Mouse (Mus musculus): ENCODE data around the gene Mau2. TPM values are rescaled to one million over a fixed set of nuclear protein-coding genes. Genes with fewer than 3 reads are reported as not detected.

Mau2 gene
- total RNA-seq, 2 experiments from 2014 or later, result 33.4 to 62.1 TPM

GRCm38 (mm10) chr8:69987744-69988143 lies 54.8 kb downstream of the Mau2 start:
- no peak for ATAC-seq (replicated peaks; ENCODE audit: low FRiP score, low TSS enrichment, poor library complexity, severe bottlenecking)

DNA sequence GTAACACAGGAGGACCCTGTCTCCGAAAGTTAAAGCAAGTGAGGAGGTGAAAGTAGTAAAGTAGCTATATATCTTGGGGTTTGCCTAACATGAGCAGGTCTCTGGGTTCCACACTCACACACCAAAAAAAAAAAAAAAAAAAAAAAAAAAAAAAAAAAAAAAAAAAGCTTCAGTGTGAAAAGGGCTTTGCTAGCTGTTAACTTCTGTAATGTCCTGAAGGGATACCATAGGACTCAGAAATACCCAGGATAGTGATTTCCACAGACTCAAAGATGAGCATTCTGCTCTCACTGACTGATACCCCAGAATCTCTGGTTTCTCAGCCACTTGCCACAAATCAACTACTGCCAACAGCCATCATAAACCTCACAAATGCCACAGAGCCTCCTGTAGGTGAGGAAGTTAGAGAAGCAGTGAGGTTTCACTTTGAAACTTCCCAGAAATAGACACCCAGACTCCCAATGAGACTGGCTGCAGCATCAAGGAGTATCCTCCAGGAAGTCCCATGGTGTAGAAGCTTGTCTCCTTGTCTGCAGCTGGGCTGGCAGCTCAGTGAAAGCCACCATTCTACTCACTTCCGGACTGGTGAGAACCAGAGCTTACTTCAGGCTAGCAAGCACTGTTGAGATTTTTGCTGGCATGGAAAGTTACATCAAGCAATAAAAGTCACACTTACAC lies 57.5 kb downstream of the Mau2 start:
- ATAC-seq (replicated peaks; ENCODE audit: low FRiP score, low TSS enrichment, poor library complexity, severe bottlenecking), result no peak

GRCm38 (mm10) chr8:69978456-69978855 lies 64.1 kb downstream of the Mau2 start:
- ATAC-seq (replicated peaks; ENCODE audit: low FRiP score, low TSS enrichment, poor library complexity, severe bottlenecking), result no peak

DNA sequence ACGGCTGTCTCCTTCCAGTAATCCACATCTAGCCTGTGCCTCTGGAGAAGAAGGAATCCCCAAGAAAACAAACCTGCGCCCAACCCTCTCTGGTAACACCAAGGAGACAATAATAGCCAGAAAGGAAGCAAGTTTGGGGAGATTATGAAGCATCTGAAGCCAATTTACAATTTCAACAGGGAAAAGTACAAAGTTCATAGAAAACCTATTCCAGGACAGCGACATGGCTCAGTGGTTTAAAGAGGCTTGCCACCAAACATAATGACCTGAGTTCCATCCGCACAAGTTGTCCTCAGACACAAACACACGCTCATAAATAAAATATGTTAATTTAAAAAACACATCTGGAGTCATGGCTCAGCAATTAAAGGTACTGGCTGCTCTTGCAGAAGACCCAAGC lies 67.7 kb downstream of the Mau2 start:
- no peak for ATAC-seq (replicated peaks; ENCODE audit: low FRiP score, low TSS enrichment, poor library complexity, severe bottlenecking)

GRCm38 (mm10) chr8:69974194-69974614 lies 68.3 kb downstream of the Mau2 start:
- ATAC-seq (replicated peaks; ENCODE audit: low FRiP score, low TSS enrichment, poor library complexity, severe bottlenecking), result peak; percentile 94

GRCm38 (mm10) chr8:69973442-69974161 lies 68.9 kb downstream of the Mau2 start:
- no peak for ATAC-seq (replicated peaks; ENCODE audit: low FRiP score, low TSS enrichment, poor library complexity, severe bottlenecking)

DNA sequence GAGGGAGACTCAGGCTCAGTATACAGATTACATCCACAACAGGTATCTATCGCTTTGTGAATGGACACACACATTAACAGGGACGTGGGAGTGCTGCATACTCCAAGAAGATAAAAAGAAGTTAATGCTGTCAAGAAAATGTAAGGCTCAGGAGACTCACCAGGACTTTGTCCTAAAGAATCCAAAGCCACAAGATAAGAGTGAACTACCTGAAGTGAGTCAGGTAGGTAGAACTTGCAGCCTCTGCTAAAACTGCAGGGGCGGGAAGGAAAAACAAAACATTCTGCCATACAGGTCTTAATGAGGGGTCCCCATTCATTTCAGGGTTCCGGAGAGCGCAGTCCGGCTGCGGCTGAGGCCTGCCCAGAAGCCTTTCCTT lies 69.5 kb downstream of the Mau2 start:
- no peak for ATAC-seq (replicated peaks; ENCODE audit: low FRiP score, low TSS enrichment, poor library complexity, severe bottlenecking)

GRCm38 (mm10) chr8:69970880-69971279 lies 71.7 kb downstream of the Mau2 start:
- ATAC-seq (replicated peaks; ENCODE audit: low FRiP score, low TSS enrichment, poor library complexity, severe bottlenecking), result no peak

- ATAC-seq (replicated peaks; ENCODE audit: low FRiP score, low TSS enrichment, poor library complexity, severe bottlenecking), result peak; percentile 61; the same call in 1 of the 2 replicates
These were observed 75.1 kb downstream of the Mau2 start for GRCm38 (mm10) chr8:69967291-69967933.

Other genes with a start within 250 kb of the Mau2 start
- gene Gmip, start 234.1 kb downstream of the Mau2 start, total RNA-seq (2014; fragmentation: Nextera tagmentation), result 15.1 and 65.6 TPM in 2 replicates
- gene Gmip, start 234.1 kb downstream of the Mau2 start, total RNA-seq (2017), result 7.6 and 28.5 TPM in 2 replicates
- gene Lpar2, start 220.3 kb downstream of the Mau2 start, total RNA-seq (2014; fragmentation: Nextera tagmentation), result 2.1 and 2.4 TPM in 2 replicates
- gene Lpar2, start 220.3 kb downstream of the Mau2 start, total RNA-seq (2017), result 0.28 and 0.38 TPM in 2 replicates
- 65.9 and 72.8 TPM in 2 replicates for gene Pbx4, start 210.2 kb downstream of the Mau2 start, total RNA-seq (2014; fragmentation: Nextera tagmentation)
- 20.7 and 33.7 TPM in 2 replicates for gene Pbx4, start 210.2 kb downstream of the Mau2 start, total RNA-seq (2017)
- gene Cilp2, start 155.0 kb downstream of the Mau2 start, total RNA-seq (2014; fragmentation: Nextera tagmentation), result not detected in 2 replicates
- gene Cilp2, start 155.0 kb downstream of the Mau2 start, total RNA-seq (2017), result not detected in 2 replicates
- gene Tssk6, start 140.6 kb downstream of the Mau2 start, total RNA-seq (2014; fragmentation: Nextera tagmentation), result 1.4 TPM in 1 of 2 replicates, not detected in the other
- gene Tssk6, start 140.6 kb downstream of the Mau2 start, total RNA-seq (2017), result 0.15 TPM in 1 of 2 replicates, not detected in the other
- gene Ndufa13, start 140.2 kb downstream of the Mau2 start, total RNA-seq (2014; fragmentation: Nextera tagmentation), result 110 and 122 TPM in 2 replicates
- gene Ndufa13, start 140.2 kb downstream of the Mau2 start, total RNA-seq (2017), result 91.6 and 99.6 TPM in 2 replicates
- not detected in 2 replicates for gene Yjefn3, start 140.0 kb downstream of the Mau2 start, total RNA-seq (2014; fragmentation: Nextera tagmentation)
- gene Yjefn3, start 140.0 kb downstream of the Mau2 start, total RNA-seq (2017), result not detected in 2 replicates
- gene Gatad2a, start 46.4 kb downstream of the Mau2 start, total RNA-seq (2014; fragmentation: Nextera tagmentation), result 75.4 and 89.7 TPM in 2 replicates
- 68.7 and 107 TPM in 2 replicates for gene Gatad2a, start 46.4 kb downstream of the Mau2 start, total RNA-seq (2017)
- 24.6 and 26.9 TPM in 2 replicates for gene Sugp1, start 79 bp upstream of the Mau2 start, total RNA-seq (2014; fragmentation: Nextera tagmentation)
- 31.1 and 33.0 TPM in 2 replicates for gene Sugp1, start 79 bp upstream of the Mau2 start, total RNA-seq (2017)
- 0.77 TPM in 1 of 2 replicates, not detected in the other for gene Tm6sf2, start 30.2 kb upstream of the Mau2 start, total RNA-seq (2014; fragmentation: Nextera tagmentation)
- not detected in 2 replicates for gene Tm6sf2, start 30.2 kb upstream of the Mau2 start, total RNA-seq (2017)
- gene Hapln4, start 40.7 kb upstream of the Mau2 start, total RNA-seq (2014; fragmentation: Nextera tagmentation), result not detected in 2 replicates
- gene Hapln4, start 40.7 kb upstream of the Mau2 start, total RNA-seq (2017), result not detected in 2 replicates
- not detected in 2 replicates for gene Ncan, start 78.1 kb upstream of the Mau2 start, total RNA-seq (2014; fragmentation: Nextera tagmentation)
- gene Ncan, start 78.1 kb upstream of the Mau2 start, total RNA-seq (2017), result not detected in 2 replicates
- gene Nr2c2ap, start 88.6 kb upstream of the Mau2 start, total RNA-seq (2014; fragmentation: Nextera tagmentation), result 41.3 and 47.8 TPM in 2 replicates
- 6.7 and 16.3 TPM in 2 replicates for gene Nr2c2ap, start 88.6 kb upstream of the Mau2 start, total RNA-seq (2017)
- 5.6 and 10.7 TPM in 2 replicates for gene Rfxank, start 96.4 kb upstream of the Mau2 start, total RNA-seq (2014; fragmentation: Nextera tagmentation)
- gene Rfxank, start 96.4 kb upstream of the Mau2 start, total RNA-seq (2017), result 9.1 and 18.3 TPM in 2 replicates
- gene Borcs8, start 96.8 kb upstream of the Mau2 start, total RNA-seq (2014; fragmentation: Nextera tagmentation), result 50.6 and 63.7 TPM in 2 replicates
- gene Borcs8, start 96.8 kb upstream of the Mau2 start, total RNA-seq (2017), result 28.6 and 44.9 TPM in 2 replicates
- gene Mef2b, start 97.0 kb upstream of the Mau2 start, total RNA-seq (2014; fragmentation: Nextera tagmentation), result 0.46 and 0.92 TPM in 2 replicates
- not detected in 2 replicates for gene Mef2b, start 97.0 kb upstream of the Mau2 start, total RNA-seq (2017)
- 40.0 and 40.9 TPM in 2 replicates for gene Tmem161a, start 129.6 kb upstream of the Mau2 start, total RNA-seq (2014; fragmentation: Nextera tagmentation)
- 12.2 and 18.0 TPM in 2 replicates for gene Tmem161a, start 129.6 kb upstream of the Mau2 start, total RNA-seq (2017)
- 31.8 and 36.6 TPM in 2 replicates for gene Slc25a42, start 169.6 kb upstream of the Mau2 start, total RNA-seq (2014; fragmentation: Nextera tagmentation)
- 3.2 and 5.5 TPM in 2 replicates for gene Slc25a42, start 169.6 kb upstream of the Mau2 start, total RNA-seq (2017)
- gene Sugp2, start 191.5 kb upstream of the Mau2 start, total RNA-seq (2014; fragmentation: Nextera tagmentation), result 95.2 and 99.2 TPM in 2 replicates
- gene Sugp2, start 191.5 kb upstream of the Mau2 start, total RNA-seq (2017), result 32.2 and 67.3 TPM in 2 replicates
- gene Armc6, start 191.7 kb upstream of the Mau2 start, total RNA-seq (2014; fragmentation: Nextera tagmentation), result 20.1 and 29.8 TPM in 2 replicates
- 4.4 and 8.7 TPM in 2 replicates for gene Armc6, start 191.7 kb upstream of the Mau2 start, total RNA-seq (2017)
- gene Homer3, start 240.1 kb upstream of the Mau2 start, total RNA-seq (2014; fragmentation: Nextera tagmentation), result 5.5 and 9.6 TPM in 2 replicates
- gene Homer3, start 240.1 kb upstream of the Mau2 start, total RNA-seq (2017), result 0.56 and 8.0 TPM in 2 replicates

All from megakaryocyte-erythroid progenitor cell, adult 5-6 weeks (primary cell).